Mouse (Mus musculus) heart, adult 11 months (tissue): ENCODE results near the gene Dcp1b.
A peak's percentile ranks its signal among the peaks of the same experiment; 100 is the strongest.

ENCODE experiments used
- DNase-seq: peaks from one replicate; pipeline ENCODE4 v3.0.0; 2022

Dcp1b gene

DNA sequence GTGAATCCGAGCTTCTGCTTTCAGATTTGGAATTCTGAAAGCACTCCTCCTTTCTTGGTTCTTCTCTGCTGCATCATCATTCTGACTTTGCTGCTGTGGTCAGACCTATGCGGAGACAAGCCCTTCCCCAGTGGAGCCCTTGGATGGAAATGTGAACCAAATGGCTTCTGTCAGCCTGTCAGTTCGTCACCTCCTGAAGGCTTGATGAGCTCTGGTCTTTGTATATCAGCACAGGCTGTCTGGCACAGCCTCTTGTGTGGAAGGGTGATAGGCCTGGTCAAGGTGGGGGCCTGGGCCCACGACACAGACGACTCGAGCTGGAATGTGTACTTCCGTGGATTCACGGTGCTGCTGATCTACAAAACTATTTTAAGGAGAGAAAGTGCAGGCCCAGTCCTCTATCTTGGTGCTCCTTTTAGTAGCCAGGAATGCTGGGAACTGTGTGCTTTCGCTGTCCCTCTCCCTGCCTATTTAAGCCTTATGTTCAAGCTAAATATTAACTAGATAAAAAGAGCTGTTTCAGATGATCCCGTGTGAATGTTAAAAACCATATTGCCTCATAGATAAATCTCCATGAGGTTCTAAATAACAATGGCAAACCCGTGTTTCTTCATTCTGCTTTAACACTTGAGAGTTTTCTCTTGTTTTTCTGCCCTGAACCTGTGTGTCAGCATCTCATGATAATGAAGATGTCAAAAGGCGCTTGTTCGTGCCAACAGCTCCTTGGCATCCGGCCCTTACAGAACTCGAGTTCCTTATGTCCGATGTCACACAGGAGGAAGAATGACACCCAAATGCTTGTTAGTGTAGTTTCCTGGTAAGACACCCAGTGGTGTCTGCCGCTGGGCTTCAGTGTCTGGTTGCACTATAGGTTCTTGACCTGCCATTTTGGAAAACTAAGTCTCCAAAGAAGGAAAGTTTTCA, 21.6 kb downstream of the Dcp1b start, which contains the start of gene Cacna1c:
Gene Cacna1c, minus strand, starts transcription at position 37 of the 924 bp plus-strand sequence.
- DNase-seq, result peak; percentile 98

DNA sequence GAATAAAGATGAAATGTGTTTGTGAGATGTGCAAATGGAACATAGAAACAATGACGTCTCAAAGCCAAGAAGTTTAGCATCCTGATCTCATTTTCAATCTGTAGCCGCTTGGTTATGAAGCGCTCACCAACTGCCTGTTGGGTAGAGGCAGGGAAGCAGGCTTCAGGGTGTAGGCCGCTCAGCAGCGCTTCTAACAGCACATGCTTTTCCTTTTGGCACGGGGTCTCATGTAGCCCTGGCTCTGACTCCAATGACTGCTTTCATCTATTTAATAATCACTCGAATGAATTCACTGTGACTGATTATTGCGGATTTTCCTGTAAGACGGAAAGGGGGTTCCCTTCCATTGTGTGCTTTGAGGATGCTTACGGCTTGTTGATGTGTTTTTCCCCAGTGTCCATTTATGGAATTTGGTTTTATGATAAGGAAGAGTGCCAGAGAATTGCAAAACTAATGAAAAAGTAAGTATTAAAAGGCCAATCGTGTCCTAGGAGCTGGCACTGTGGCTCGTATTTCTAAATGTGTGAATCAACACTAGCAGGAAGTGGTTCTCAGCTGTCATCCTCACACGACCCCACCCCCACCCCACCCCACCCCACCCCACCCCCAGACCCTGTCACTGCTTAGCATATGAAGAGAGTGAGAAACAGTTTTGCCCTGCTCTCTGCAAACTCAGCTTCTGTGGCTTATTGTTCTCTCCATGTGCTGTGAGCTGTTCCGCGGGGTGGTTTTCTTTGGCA, 23.7 kb downstream of the Dcp1b start:
- peak; percentile 91 for DNase-seq

DNA sequence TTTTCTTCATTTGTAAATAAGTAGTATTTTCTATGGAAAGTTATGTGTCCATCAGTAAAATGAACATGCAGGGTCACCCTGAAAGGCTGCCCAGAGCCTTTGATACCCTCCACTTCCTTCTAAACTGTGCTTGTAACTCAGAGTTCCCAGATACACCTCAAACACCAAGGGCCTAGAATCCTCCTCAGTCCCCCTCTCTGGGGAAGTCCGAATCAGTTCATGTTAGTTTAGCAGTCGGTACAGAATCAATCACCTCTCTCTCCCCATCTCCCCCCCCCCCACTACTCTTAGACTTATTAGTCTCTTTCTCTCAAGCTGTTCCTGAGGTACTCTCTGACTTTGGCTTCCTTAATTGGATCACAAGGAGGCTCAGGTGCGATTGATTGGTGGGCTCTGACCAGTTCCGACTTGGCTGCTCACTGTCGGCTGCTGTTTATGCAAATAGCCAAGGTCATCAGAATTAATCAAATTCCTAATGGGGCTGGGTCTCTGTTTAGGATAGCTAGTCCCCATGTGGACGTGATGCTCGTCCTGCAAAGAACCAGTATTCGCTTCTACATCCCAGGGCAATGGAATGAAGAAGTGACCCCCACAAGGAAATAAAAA, 24.3 kb downstream of the Dcp1b start:
- peak; percentile 84 for DNase-seq

DNA sequence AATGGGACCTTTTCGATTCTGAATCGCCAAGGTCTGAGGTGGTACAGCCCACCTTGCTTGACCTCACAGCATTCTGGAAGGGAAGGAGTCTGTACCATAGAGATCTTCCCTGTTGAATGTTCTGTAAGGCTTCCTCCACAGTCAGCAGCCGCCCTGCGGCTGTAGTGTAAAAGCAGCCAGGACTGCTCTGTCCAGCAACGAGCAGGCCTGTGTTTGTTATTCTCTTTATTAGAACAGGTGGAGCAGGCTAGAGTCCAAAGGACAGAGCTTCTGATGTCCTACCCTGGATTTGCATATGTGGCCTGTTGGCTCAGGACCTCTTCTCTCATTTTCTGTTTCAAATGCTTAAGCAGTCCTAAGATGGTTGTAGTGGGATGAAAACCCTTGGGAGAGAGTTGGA, 25.3 kb downstream of the Dcp1b start:
- DNase-seq, result peak; percentile 85

DNA sequence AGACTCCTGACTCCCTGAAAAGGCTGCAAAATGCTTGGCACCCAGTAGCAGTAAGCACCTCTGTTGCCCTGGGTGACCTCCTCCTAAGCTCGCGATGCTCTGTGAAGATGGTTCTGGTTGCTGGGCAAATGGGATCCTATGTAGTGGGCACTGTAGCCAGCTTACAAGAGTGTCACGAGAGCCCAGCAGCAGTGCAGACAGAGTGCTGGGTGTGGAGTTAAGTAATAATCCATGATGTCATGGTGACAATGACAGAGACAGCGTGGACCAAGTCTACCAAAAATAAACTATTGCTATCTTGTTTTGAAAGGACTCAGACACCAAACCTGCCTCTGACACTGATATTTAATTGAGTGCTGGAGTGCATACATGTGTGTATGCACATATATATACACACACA, 26.5 kb downstream of the Dcp1b start:
- DNase-seq, result peak; percentile 91

DNA sequence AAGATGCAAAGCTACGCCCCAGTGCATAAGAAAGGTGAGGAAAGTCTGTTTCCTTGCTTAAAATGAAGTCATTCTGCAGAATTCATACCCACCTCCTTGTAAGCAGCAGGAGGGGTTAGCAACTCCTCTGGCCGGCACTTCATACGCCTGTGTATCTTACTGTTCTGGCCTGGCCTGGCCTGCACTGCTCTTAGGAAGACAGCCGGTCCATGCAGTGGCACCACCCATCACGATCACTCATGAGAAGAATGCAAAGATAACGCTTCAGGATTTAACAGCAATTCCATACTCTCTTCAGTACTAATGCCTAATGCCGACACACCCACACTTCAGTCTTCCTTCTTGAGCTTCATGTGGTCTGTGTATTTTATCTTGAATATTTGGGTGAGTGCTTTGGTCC, 29.2 kb downstream of the Dcp1b start:
- DNase-seq, result peak; percentile 80

DNA sequence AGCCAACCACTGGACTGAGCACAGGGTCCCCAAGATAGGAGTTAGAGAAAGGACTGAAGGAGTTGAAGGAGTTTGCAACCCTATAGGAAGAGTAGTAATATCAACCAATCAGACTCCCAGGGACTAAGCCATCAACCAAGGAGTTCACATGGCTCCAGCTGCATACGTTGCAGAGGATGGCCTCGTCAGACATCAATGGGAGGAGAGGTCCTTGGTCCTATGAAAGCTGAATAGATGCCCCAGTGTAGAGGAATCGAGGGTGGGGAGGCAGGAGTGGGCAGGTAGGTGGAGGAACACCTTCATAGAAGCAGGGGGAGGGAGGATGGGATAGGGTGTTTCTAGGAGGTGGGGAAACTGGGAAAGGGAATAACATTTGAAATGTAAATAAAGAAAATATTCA, 29.9 kb downstream of the Dcp1b start:
- DNase-seq, result peak; percentile 80

DNA sequence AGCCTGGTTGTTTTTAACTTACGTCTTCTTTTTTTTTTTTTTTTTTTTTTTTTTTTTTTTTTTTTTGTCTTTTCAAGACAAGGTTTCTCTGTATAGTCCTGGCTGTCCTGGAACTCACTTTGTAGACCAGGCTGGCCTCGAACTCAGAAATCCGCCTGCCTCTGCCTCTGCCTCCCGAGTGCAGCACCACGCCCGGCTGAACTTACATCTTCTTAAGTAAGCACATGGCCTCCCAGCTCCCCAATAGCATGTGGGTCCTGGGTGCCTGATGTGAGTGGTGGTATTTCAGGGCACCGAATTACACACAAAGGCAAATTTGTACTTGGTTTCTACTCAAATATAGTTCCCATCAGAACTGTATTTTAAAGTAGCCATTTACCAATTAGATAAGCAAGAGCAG, 31.0 kb downstream of the Dcp1b start:
- peak; percentile 56 for DNase-seq

DNA sequence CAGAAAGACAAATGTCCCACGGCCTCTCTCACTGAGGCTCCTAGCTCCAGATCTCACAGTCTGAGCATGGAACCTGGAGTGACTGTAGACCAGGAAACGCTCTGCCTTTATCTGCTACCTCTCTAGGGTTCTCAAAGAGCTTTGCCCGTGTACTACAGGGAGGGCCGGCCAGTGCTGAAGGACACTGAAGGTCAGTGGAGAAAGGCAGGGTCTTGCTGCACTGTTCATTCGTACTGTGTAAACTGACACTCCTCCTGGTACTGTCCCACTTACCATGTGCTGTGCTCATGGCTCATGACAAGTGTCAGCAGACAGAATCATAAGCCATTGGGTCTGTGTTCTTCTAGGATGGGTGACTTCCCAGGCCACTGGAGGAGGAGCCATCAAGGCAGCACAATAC, 38.3 kb downstream of the Dcp1b start:
- peak; percentile 77 for DNase-seq

DNA sequence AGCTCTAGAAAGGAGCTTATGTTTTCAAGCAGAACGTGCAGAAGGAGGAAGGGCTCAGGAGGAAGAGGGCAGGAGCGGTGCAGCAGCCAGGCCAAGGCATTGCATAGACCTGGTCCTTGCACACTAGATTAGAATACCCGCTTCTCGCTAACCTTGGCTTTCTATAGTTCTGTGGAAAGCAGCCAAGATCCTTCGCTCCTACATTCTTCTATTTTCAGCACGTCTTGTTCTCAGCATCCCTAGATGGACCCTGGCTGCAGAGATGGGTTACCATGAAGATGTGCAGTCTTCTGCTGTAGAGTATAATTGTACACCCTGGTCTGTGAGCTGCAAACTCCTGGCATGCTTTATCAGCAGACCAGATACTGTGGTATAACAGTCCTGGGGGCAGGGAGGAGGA, 39.1 kb downstream of the Dcp1b start:
- peak; percentile 68 for DNase-seq

DNA sequence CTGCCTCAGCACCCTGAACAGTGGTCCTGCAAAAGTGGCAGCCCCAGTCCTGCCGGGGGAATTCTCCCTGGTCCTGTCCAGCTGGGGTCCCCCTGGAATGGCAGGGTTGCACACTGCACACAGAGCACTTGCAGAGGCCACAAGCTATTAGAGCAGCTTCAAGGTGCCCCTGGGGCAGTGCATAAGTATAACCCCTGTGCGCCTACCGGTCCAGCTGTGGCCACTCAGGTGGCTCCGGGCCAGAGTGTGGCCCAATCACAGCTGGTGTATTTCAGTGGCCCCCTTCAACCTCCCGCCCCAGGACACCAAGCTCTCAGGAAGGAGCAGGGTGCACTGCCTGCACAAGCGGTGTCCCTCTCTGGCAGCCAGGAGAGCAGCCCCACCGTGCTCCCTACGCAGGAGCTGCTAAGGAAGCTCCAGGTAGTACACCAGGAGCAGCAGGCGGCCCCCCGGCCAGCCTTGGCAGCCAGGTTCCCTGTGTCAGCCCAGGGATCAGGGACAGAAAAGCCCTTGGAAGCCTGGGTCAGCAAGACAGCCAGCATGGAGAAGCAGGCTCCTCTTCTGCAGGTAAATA, 40.1 kb downstream of the Dcp1b start:
- DNase-seq, result peak; percentile 87

DNA sequence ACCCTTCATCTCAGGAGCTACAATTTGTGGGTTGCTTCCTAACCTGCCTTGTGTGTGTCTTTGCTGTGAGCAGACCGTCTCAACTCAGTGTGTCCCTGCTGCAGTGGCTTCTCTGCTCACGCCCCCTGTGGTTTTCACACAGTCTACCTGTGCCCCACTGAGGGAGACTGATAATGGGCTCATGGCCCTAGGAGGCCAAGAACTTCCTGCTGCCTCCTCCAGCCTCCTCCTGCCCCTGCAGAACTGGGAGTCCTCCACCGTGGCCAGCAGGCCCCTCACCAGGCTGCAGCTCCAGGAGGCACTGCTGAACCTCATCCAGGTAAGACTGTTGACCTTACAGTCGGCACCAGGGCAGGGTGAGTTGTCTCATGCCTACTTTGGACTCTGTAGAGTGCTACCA, 42.6 kb downstream of the Dcp1b start:
- DNase-seq, result peak; percentile 86

DNA sequence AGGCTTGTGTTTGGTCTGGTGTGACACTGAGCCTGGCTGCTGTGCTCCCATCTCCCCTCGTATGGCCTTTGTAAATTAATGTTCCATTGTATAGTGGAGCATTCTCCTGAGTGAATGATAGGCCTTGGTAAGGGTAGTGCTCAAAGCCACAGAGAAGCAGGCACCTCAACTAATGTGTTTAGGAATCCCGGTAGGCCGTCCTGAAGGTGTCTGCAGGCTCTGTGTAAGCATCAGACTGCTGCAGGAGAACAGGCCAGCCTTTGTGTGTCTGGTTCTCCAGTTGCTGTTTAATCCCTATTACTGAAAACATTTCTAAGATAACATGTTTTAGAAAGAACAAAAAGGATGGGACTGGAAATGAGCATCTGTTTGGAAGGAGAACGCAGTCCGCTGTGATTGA, 43.5 kb downstream of the Dcp1b start:
- DNase-seq, result peak; percentile 73

DNA sequence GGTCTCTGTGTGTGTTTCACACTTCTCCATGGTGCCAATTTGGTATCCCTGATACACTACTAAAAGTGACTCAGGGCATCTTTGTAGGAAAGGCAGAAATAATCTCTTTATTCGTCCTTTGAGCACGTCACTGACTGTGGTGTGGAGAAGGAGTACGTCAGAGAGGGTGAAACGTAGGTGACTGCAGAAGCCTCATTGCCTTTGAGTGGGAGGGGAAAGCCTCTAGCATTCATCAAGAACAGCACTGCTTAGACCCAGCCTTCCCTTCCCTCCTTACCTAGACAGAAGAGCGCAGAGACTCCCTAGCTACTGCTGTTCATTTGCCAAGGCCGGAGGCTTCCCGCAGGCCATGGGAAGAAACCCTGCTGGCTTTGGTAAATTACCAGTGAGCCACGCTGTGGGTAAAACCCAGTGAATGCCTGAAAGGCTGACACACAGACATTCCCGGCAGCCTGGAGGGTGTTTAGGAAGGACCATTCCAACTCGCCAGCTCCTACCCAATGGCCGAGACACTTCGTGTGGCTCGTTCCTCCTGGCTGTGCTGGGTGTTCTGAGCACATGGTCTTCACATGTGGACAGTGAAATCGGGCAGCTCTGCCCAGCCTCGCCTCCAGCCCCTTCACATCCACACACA, 44.3 kb downstream of the Dcp1b start:
- DNase-seq, result peak; percentile 77

DNA sequence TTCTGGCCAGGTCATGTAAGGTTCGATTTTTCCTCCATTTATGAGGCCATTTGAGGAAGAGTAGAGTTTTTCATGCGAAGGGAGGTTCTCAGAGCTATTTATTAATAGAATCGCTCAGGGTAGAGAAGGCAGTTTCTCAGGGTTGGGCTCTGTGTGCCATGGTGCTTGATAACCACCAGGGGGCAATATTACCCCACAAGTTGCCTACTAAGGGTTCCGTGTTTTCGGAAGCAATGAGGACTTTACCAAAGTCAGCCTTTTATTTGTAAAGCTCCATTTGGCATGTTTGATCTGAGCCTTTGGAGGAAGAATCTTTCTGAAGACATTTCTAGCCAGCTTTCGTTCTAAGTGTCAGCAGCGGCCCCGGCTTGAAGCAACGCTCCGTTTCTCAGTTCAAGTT, 45.2 kb downstream of the Dcp1b start:
- peak; percentile 87 for DNase-seq

DNA sequence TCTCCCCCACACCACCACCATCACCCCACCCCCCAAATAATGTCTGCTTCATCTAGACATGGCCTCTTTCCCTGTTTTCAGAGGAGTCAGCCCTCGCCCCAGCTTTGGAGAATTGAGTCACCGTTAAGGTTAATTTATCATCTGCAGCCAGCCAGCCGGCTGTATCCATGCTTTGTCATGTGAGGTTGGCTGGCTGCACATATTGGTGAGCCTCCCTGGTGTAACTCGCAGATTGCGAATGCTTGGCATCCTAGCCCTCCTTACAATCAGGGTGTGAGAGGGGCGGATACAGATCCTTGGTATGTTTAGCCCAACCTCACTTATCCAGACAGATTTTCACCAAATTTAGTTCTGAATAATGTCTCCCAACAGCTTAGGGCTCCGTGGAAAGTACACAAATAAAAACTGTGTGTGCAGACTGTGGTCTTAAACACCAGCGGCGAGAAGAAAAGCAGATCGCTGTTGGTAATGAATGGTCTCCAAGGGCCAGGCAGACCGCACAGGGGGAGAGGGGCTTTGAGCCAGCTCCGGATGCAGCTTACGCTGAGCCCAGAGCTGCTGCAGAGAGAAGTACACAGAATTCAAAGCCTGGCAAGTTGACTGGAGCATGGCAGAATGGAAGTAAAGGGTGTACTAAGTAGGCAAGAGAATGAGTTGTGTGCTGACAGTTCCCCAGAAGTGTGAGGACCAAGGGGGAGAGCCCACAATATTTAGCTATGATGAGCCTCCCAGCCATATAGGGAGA, 49.6 kb downstream of the Dcp1b start:
- DNase-seq, result peak; percentile 78

DNA sequence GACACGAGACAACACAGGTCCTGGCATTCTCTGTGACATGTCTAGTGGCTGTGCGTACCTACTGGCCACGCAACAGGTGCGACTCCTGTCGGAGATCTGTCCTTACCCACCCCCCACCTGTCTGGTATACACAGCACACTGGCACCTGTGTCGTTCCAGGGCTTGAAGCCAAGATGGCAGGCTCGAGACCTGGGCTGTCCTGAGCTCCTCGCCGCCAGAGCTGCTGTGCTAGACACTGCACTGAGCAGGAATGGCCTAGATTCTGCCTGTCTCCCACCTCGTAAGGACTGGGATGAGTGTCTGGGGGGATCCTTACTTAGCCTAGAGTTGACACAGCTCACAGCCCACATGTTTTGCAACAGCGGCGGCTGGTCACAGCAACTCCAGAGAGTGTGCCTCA, 50.2 kb downstream of the Dcp1b start:
- DNase-seq, result peak; percentile 84

DNA sequence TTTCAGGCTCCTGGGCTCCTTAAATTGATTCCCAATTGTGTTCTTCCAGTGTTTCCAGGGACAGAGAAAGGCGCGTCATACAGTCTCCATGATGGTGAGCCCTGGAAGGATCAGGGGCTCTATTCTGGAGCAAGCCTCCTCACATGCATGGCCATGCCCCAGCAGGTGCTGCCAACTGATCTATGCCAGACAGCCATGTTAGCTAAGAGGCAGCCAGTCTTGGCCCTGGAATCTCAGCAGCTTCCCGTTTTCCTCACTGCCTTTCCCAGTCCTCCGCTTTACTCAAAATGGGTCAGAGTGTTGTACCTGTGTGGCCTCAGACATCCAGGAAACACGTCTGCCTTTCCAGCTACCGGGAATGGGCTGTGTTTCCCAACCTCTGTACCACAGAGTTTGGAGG, 50.7 kb downstream of the Dcp1b start:
- peak; percentile 83 for DNase-seq

DNA sequence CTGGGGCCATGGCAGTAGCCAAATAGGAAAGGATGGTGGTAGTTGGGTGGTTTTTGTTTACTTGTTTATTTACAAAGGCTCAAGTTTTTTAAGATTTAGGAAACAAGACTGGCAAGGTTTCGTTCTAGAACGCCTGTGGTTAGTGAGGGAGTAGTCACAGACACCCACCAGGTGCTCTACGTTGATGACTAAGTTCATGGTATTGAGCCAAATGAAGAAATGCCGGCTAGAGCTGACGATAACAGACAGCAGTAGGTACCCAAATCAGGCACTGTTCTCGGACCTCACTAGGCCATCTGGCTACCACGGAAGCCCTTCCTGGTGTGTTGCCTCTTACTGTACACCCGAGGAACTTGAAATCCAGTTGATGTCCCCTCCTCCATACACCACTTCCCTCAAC, 51.9 kb downstream of the Dcp1b start:
- peak; percentile 52 for DNase-seq

DNA sequence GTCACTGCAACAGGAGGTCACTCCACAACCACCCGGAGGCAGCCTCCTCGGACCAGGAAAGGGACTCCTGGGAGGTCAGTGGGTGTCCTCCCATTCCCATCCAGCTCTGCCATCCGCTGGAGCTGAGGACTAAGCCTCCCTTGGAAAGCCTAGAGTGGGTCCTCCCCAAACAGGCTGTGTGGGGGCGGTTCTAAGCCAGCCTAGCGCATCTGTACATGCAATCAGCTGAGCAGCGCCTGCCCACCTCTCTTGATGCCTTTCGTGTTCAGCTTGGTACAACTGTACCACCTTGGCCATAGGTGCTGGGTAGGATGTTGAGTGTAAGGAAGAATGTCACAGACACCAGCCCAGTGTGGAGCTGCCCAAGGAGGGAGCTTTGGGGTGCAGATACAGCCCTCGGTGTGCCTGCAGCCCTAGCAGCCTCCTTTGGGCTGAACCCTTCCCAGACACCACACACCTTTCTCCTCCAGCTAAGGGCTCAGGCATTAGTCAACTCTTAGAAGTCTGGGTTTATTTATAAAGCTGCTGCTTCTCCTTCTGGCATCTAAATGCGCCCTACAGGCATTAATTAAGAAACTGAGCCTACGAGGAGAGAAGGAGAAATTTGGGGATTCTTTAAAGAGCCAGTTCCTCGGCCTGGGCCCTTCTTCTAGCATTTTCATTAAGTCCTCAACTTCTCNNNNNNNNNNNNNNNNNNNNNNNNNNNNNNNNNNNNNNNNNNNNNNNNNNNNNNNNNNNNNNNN, 54.0 kb downstream of the Dcp1b start:
- peak; percentile 73 for DNase-seq

DNA sequence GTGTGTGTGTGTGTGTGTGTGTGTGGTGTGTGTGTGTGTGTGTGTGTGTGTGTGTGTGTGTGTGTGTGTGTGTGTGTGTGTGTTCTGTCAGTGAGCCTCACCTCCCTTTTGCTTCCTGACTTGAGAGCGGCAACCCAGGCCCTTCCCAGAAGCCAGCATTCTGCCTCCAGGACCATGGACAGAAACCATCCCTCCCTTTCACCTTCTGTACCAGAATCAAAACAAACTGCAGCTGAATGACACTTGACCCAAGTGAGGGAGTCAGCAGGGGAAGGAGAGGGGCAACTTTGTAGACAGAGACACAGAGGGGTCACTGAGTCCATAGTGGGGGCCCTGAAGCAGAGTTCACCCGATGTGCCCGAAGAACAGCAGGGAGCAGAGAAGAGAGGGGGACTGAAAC, 58.0 kb downstream of the Dcp1b start:
- peak; percentile 66 for DNase-seq
